Mouse (Mus musculus): ENCODE data around the gene Zbtb20.

GRCm38 (mm10) chr16:43466749-43467065 is 591.0 kb downstream of the Zbtb20 start:
- TF ChIP-seq CTCF (IDR thresholded peaks at IDR 0.05; ENCODE audit: borderline replicate concordance, insufficient read depth, low read length) (no peak), POLR2A (IDR thresholded peaks at IDR 0.05; ENCODE audit: low read depth, low read length) (no peak)
